Mouse (Mus musculus): ENCODE data around the gene Olfr441. TPM values are rescaled to one million over a fixed set of nuclear protein-coding genes. Genes with fewer than 3 reads are reported as not detected.

The Olfr441 gene
- total RNA-seq (2023): not detected in 4 replicates

GRCm38 (mm10) chr6:43106069-43106468, at the start of gene Olfr441:
Olfr441 (plus strand) TSS chr6:43106369.

DNA sequence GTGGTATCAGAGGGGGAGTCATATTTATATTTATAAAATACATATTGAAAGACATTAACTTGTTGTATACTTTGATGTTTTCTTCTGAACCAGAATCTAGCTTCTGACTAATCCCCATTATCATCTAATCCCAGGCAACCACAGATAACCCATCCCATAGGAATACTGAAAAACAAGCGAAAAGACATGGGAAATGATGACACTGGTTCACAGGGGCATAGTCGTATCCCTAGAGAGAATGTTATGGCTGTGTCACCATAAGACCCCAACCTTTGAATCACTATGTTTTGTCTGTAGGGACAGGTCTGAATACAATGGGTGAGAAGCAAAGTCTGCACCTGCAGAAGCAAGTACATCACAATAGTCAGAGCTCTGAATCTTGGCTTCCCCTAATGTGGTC, 40.1 kb downstream of the Olfr441 start, which contains the start of gene Olfr237-ps1:
Gene Olfr237-ps1 (plus strand): TSS at position 301 of the 400 bp plus-strand sequence.

DNA sequence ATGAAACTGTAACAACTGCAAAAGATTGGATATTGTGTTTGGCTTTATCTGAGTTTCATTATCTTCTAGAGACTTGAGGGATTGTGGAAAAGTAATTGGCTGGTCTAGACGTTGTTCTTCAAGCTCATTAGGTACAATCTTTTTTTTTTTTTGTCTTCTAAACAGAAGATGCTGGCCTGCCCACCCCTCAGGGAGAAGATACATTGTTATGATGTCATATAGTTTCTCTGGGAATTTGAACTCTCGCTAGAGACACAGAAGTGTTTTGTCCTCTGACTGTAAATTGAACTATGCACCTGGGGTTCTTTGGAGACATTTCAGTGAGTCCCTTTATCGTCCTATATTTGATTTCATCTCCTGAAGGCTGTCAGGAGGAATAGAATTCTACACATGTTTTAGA, 56.8 kb downstream of the Olfr441 start, which contains the start of gene Olfr437:
Gene Olfr437 (plus strand): TSS at position 301 of the 400 bp plus-strand sequence.

Other genes with a start within 250 kb of the Olfr441 start
- not detected in 4 replicates for gene Olfr448, start 215.9 kb upstream of the Olfr441 start, total RNA-seq (2023)
- not detected in 4 replicates for gene Olfr447, start 197.5 kb upstream of the Olfr441 start, total RNA-seq (2023)
- not detected in 4 replicates for gene Olfr446, start 185.0 kb upstream of the Olfr441 start, total RNA-seq (2023)
- not detected in 4 replicates for gene Olfr444, start 157.3 kb upstream of the Olfr441 start, total RNA-seq (2023)
- not detected in 4 replicates for gene Olfr237-ps1, start 40.2 kb downstream of the Olfr441 start, total RNA-seq (2023)
- not detected in 4 replicates for gene Olfr437, start 56.9 kb downstream of the Olfr441 start, total RNA-seq (2023)
- not detected in 4 replicates for gene Olfr13, start 65.8 kb downstream of the Olfr441 start, total RNA-seq (2023)
- not detected in 4 replicates for gene Olfr435, start 90.8 kb downstream of the Olfr441 start, total RNA-seq (2023)
- not detected in 4 replicates for gene Olfr434, start 106.7 kb downstream of the Olfr441 start, total RNA-seq (2023)
- gene Olfr47, start 125.2 kb downstream of the Olfr441 start, total RNA-seq (2023): not detected in 4 replicates
- 0.19 to 1.0 TPM (median 0.39 TPM) in 3 of 4 replicates, not detected in the other for gene Arhgef5, start 159.2 kb downstream of the Olfr441 start, total RNA-seq (2023)
- gene Nobox, start 203.2 kb downstream of the Olfr441 start, total RNA-seq (2023): 0.58 TPM in 1 of 4 replicates, not detected in the others

Data from B cell, adult 62 days (primary cell).